Mouse (Mus musculus): ENCODE measurements around the gene Btbd16.

Btbd16 gene

DNA sequence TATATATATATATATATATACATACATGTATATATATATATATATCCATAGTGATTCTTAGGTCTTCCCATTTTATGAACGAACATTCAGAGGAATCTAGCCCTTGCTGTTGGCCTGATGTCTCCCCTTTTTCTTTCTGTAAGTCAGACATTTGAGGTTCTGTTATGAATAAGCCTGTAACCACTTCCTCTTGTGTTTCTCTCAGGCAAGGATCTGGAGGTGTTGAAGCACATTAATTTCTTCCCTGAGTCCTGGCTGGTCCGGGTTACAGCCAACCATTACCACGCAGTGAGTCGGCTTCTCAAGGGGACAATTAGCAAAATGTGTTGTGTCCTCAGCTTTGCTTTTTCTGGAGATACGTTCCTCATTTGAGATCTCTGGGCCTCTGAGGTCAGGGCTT, 44.9 kb downstream of the Btbd16 start:
- DNase-seq (ENCODE audit: low spot score): no peak

DNA sequence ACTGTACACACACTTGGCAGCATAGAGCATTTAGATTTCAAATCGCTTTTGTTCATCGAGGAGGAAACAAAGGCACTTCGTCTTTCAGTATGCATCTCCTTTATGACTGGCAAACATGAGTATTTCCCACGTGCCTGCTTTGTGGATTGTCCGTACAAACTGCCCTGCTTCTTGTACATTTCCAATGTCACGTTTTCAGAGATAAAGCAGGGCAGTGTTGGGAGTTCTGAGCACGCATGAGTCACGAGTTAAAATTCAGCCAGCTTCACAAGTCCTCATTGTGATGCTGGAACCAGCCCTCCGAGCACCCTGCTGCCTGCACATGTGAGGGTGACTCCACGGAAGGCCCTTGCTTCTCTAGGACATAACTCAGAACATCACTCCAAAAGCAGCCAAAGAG, 45.8 kb downstream of the Btbd16 start:
- DNase-seq (ENCODE audit: low spot score): peak; percentile 72

DNA sequence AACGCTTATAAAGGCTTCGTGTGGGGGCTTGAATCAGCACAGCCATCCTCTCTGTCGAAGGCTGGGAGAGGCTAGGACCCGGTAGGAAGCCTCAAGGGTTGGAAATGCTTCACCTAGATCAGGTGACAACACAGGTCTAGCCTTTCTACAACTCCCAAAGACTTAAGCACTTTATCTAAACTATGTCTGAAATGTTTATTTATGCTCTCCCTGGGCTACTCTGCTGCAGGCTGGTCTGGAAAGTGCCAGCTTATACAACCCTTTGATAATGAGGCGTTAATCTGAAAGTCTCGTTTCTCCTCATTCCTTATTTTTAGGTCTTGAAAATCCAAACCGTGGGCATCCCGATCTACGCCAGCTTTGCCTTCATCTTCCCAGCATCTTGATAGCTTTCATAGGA, 50.1 kb downstream of the Btbd16 start:
- no peak for DNase-seq (ENCODE audit: low spot score)

DNA sequence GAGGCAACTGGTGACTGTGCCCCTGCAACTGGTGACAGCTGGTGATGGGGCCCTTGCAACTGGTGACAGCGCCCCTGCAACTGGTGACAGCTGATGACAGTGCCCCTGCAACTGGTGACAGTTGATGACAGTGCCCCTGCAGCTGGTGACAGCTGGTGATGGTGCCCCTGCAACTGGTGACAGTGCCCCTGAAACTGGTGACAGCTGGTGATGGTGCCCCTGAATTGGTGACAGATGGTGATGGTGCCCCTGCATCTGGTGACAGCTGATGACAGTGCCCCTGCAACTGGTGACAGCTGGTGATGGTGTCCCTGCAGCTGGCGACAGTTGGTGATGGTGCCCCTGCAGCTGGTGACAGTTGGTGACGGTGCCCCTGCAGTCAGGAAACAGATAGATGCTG, 52.5 kb downstream of the Btbd16 start:
- no peak for DNase-seq (ENCODE audit: low spot score)

DNA sequence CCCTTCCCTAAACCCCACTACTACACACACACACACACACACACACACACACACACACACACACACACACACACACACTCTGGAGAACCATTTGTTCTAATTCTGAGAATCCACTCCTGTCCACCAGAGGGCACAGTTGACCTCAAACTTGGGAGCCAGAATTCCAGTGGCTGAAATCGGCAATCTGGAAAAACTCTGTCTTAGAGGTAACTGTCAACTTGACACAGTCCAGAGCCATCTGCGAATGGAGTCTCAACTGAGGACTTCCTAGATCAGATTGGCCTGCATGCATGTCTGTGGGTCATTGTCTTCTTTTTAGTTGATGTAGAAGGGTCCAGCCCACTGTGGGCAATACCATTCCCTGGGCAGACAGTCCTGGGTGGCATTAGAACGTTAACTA, 53.6 kb downstream of the Btbd16 start:
- DNase-seq (ENCODE audit: low spot score): no peak

DNA sequence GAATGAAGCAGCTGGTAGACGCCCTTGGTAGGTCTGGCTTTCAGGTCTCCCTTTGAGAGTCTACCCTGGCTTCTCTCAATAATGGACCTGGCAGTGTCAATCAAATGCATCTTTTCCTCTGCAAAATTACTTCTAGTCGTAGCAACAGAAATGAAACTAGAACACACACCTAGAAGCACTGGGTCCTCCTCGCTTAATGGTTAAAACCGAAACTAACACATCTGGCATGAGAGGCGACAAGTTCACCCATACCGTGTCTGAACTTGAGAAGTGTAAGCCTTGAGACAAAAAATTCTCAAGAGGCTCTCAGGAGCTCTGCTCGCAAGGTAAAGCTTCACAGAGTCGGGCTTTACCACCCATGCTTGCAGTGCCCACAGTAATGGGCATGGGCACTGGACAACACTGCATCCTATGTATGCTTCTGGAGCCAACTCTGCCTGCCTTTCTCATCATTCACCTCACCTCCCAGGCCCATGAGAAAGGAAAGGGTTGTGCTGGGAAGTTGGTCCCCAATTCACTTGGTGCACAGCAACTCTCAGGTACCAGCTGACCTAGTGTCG, 54.1 kb downstream of the Btbd16 start:
- no peak for DNase-seq (ENCODE audit: low spot score)

- no peak for DNase-seq (ENCODE audit: low spot score)
Measured at GRCm38 (mm10) chr7:130828475-130828874, 54.6 kb downstream of the Btbd16 start.

DNA sequence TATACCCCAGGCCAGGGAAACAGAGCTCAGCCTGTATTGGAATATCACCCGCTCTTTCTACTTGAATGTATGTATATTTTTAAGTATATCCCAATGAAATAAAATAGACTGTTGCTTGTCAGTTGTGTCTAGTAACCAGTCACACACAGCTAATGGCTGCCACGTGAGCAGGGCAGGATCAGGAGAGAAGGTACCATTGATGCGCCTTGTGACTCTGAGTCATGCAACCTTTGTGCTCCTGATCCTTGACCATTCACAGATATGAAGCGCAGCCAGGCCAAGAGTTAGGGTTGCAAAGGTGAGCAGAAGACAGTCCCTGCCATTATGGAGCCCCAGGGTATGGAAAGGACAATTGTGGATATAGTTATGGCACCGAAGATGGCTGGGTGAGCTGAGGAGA, 57.7 kb downstream of the Btbd16 start:
- DNase-seq (ENCODE audit: low spot score): no peak

- DNase-seq (ENCODE audit: low spot score): no peak
Measured at GRCm38 (mm10) chr7:130834299-130834698, 60.4 kb downstream of the Btbd16 start.

DNA sequence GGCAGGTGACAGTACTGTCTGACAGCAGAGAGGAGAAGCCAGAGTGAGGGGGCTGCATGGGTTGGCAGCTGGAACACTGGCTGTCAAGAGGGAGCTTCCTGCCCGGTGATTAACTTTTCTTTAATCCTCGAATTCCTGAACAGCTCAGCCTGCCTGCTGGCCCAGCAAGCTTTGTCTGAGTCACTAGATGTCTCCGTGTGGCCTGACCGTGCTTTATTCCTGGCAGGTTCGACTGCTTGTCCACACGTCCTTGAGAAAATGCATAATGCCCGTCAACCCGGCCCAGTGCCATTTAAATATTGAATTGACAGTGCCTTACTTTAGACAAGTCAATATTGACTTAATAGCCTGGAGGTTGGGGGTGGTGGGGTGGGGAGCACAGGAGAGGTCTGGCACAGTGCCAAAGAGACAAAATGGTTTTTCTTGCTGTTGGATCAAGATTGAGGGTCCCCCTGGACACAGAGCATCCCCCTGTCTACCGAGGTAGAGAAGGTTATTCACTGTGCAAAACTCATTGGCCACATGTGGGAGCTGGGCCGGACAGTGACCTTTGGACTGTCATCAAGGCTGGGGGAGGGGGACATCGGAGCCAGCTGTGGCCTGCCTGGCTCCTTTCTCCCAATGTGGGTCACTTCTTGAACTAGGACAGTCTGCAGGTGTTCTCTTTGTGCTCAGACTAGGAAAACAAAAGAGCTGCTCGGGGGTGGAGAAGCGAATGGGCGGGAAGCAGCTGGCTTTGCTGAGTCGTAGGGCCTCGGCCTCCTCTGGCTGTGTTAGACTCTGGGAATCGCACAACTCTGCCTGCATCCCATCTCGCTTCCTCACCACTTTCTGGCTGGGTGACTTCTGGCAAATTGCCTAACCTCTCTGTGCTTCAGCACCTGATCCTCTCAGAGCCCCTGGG, 61.3 kb downstream of the Btbd16 start:
- DNase-seq (ENCODE audit: low spot score): no peak

DNA sequence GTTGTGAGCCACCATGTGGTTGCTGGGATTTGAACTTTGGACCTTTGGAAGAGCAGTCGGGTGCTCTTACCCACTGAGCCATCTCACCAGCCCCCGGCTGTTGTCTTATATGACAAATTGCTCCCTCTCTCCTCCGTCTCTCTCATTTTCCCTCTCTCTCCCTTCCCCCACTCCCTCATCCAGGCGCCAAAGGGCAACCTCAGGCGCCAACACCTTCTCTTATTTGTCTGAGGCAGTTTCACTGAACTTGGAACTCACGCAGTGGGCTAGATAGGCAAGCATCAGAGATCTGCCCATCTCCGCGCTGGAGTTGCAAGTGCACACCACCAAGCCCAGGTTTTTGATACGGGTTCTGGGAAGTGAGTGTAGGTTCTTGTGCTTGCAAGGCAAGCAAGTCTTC, 62.2 kb downstream of the Btbd16 start:
- no peak for DNase-seq (ENCODE audit: low spot score)

- no peak for DNase-seq (ENCODE audit: low spot score)
Measured at GRCm38 (mm10) chr7:130837941-130838657, 64.2 kb downstream of the Btbd16 start.

DNA sequence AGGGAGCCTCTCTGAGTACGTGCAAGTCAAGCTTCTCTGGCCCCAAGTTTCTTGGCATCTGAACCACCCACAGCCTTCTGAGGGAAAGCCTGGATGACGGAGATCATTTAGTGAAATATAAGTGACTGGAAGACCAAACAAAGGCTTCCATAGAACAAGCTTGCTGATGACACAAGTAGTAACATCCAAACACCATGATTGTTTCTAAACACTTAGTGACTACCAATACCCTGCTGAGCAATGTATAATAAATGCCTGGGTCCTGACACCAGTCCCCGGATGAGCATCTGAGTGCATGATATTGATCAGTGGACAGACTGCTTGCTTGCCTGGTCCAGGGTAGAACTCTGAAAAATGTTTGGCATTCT, 64.8 kb downstream of the Btbd16 start:
- DNase-seq (ENCODE audit: low spot score): no peak

GRCm38 (mm10) chr7:130839380-130840100, 65.7 kb downstream of the Btbd16 start:
- DNase-seq (ENCODE audit: low spot score): no peak

DNA sequence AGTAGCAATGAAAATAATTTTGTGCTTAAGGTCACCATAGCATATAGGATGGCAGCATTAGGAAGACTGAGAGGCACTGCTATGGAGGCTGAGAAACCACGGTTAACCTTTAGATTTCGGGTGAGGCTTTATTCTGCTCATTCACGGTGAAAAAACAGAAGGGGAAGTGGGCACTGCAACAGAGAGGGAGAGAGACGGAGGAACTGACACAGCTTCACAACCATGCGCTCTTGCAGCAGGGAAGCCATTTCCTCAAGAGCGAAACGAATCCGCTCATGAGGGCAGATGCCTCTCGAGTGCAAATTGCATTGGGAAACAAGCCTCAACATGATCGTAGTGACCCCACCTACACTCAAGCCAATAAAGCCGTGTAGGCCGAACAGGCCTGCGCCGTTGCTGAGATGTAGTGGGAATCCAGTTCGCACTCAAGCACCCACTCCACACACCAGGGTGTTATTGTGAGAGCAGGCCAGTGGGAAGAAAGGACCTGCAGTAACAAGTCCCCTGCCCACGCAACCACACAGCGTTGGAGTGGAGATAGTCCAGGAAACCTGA, 73.4 kb downstream of the Btbd16 start:
- no peak for DNase-seq (ENCODE audit: low spot score)

GRCm38 (mm10) chr7:130854684-130855292, 80.9 kb downstream of the Btbd16 start:
- DNase-seq (ENCODE audit: low spot score): no peak

- no peak for DNase-seq (ENCODE audit: low spot score)
Measured at GRCm38 (mm10) chr7:130855681-130856080, 81.8 kb downstream of the Btbd16 start.

DNA sequence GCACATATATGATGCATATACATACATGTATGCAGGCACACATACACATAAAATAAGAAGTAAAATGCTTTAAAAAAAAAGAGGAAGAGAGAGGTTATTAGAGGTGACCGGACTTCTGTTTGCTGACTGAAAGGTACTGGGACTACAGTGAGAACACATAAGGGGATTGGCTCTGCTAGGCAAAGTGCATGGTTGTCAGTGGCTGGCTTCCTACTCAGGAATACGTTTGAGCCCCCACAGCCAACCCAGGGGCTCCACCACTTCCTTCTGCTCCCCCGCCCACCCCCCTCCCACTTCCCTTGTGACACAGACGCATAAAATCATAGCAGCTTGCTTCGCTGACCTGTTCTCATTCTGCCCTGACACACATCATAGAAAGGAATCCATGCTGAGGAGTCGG, 84.1 kb downstream of the Btbd16 start:
- no peak for DNase-seq (ENCODE audit: low spot score)

- no peak for DNase-seq (ENCODE audit: low spot score)
Measured at GRCm38 (mm10) chr7:130859926-130860325, 86.1 kb downstream of the Btbd16 start.

DNA sequence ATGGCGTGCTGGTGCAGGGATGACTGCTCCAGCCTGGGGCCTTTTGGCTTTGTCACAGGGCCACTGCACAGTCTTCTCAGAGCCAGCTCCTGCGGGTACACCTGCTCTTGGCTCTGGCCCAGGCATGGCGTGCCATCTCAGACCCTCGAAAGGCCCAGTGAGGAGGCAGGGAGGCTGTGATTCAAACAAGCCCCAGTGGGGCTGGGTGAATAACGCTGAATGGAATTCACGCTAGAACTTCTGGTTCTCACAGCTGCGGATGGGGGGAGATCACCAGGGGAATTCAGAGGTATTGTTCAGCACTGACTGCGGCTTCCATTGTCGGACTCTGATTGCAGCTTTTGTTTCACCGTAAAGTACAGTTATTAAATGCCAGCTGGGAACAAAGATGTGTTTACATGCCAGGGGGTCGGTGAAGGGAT, 86.9 kb downstream of the Btbd16 start:
- peak; percentile 44 for DNase-seq (ENCODE audit: low spot score)

DNA sequence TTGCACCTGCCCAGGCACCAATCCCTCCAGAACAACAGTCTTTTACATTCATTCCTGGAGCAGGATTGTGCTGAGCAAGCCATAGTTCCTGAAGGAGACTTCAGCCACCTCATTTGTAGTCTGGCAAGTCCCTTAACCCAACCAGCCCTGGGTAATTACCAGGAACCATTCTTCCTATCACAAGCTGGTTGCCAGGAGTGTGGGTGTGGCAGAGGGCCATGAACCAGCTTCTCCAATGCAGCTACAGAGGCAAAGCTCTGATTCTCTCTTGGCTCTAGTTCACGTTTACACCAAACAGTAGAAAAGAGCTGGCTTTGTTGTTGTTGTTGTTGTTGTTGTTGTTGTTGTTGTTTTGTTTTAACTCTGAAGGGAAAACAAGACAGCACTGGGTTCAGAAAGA, 88.6 kb downstream of the Btbd16 start:
- no peak for DNase-seq (ENCODE audit: low spot score)

- no peak for DNase-seq (ENCODE audit: low spot score)
Measured at GRCm38 (mm10) chr7:130864711-130865110, 90.8 kb downstream of the Btbd16 start.
